Mouse (Mus musculus) brown adipose tissue, adult 24 weeks (tissue): ENCODE data around the gene Rab1b. TPM values are rescaled to one million over a fixed set of nuclear protein-coding genes. Genes with fewer than 3 reads are reported as not detected.
A peak's percentile ranks its signal among the peaks of the same experiment; 100 is the strongest.

Experiments
- H3K27ac ChIP-seq: fragments of 200-500 bp; replicated peaks from 2 replicates; pipeline ENCODE4 v1.5.1; 2012; ENCODE audit warnings: low read depth, mild to moderate bottlenecking, low read length
- H3K4me1 ChIP-seq: fragments of 200-500 bp; 2 replicates; pipeline ENCODE4 v1.6.1; 2012; ENCODE audit warnings: low read length, mixed read lengths; ENCODE audit not compliant: control insufficient read depth, insufficient read depth, insufficient read length
- H3K4me3 ChIP-seq: fragments of 200-500 bp; 2 replicates; pipeline ENCODE4 v1.5.1; 2012; ENCODE audit warnings: low read depth, mild to moderate bottlenecking, low read length, moderate library complexity; ENCODE audit not compliant: insufficient read depth
- polyA plus RNA-seq: library from polyadenylated mRNA; stranded (reverse); fragments of >200 nt; gene quantifications from 2 replicates; pipeline ENCODE4 v1.2.4, GENCODE M21; 2012; ENCODE audit not compliant: missing spikeins, insufficient read depth, insufficient read length

Gene Rab1b
- polyA plus RNA-seq, 1 experiment: 184 TPM

- H3K4me1 ChIP-seq: no peaks in the 10 kb centered on the region; the same call in 1 of the 2 replicates
- no peak overlapping the region for H3K4me3 ChIP-seq
- no peak overlapping the region for H3K27ac ChIP-seq
These were observed 53.0 kb downstream of the Rab1b start for GRCm38 (mm10) chr19:5053909-5054308.

GRCm38 (mm10) chr19:5052853-5053252 lies 54.0 kb downstream of the Rab1b start:
- Histone ChIP-seq H3K4me1 (no peaks in the 10 kb centered on the region; the same call in 1 of the 2 replicates), H3K4me3 (no peak overlapping the region), H3K27ac (no peak overlapping the region)

GRCm38 (mm10) chr19:5052166-5052822 lies 54.6 kb downstream of the Rab1b start:
- Histone ChIP-seq H3K27ac (no peak overlapping the region), H3K4me3 (no peak overlapping the region)

GRCm38 (mm10) chr19:5051515-5051914 lies 55.4 kb downstream of the Rab1b start:
- no peak overlapping the region for H3K27ac ChIP-seq
- H3K4me1 ChIP-seq: no peaks in the 10 kb centered on the region; the same call in 1 of the 2 replicates

More at GRCm38 (mm10) chr19:5052166-5052822, 54.6 kb downstream of the Rab1b start:
- no peaks in the 10 kb centered on the region; the same call in 1 of the 2 replicates for H3K4me1 ChIP-seq

GRCm38 (mm10) chr19:5051031-5051430 lies 55.8 kb downstream of the Rab1b start:
- Histone ChIP-seq H3K4me3 (peak overlapping the region; percentile 55), H3K27ac (no peak overlapping the region), H3K4me1 (no peaks in the 10 kb centered on the region; the same call in 1 of the 2 replicates)

More at GRCm38 (mm10) chr19:5051515-5051914, 55.4 kb downstream of the Rab1b start:
- H3K4me3 ChIP-seq: peak overlapping the region; percentile 55

- peak within 1 kb of the TSS; percentile 72; the same call in 1 of the 2 replicates for H3K27ac ChIP-seq
- peak within 1 kb of the TSS; percentile 55 for H3K4me3 ChIP-seq
- H3K4me1 ChIP-seq: no peaks in the 10 kb centered on the region; the same call in 1 of the 2 replicates
These were observed 56.6 kb downstream of the Rab1b start, which contains the start of gene Rin1 for GRCm38 (mm10) chr19:5050047-5050905. Gene Rin1 (plus strand): TSS chr19:5050481.

GRCm38 (mm10) chr19:5049325-5049724 lies 57.5 kb downstream of the Rab1b start:
- Histone ChIP-seq H3K27ac (no peak overlapping the region), H3K4me1 (no peaks in the 10 kb centered on the region; the same call in 1 of the 2 replicates), H3K4me3 (no peak overlapping the region)

Other genes with a start within 250 kb of the Rab1b start
- 27.2 and 56.0 TPM in 2 replicates for gene Actn3, start 229.2 kb downstream of the Rab1b start, polyA plus RNA-seq
- 5.0 and 7.2 TPM in 2 replicates for gene Zdhhc24, start 228.4 kb downstream of the Rab1b start, polyA plus RNA-seq
- gene Bbs1, start 200.4 kb downstream of the Rab1b start, polyA plus RNA-seq: 1.7 and 2.6 TPM in 2 replicates
- gene Dpp3, start 178.8 kb downstream of the Rab1b start, polyA plus RNA-seq: 12.9 and 16.9 TPM in 2 replicates
- 1.4 and 3.8 TPM in 2 replicates for gene Peli3, start 163.9 kb downstream of the Rab1b start, polyA plus RNA-seq
- 167 and 174 TPM in 2 replicates for gene Mrpl11, start 144.9 kb downstream of the Rab1b start, polyA plus RNA-seq
- not detected in 2 replicates for gene Npas4, start 116.8 kb downstream of the Rab1b start, polyA plus RNA-seq
- gene Slc29a2, start 83.2 kb downstream of the Rab1b start, polyA plus RNA-seq: 0.71 and 1.9 TPM in 2 replicates
- 9.3 and 10.3 TPM in 2 replicates for gene B4gat1, start 68.2 kb downstream of the Rab1b start, polyA plus RNA-seq
- gene AC124502.3, start 68.2 kb downstream of the Rab1b start, polyA plus RNA-seq: 2.0 and 3.8 TPM in 2 replicates
- gene Brms1, start 65.7 kb downstream of the Rab1b start, polyA plus RNA-seq: 9.8 and 15.1 TPM in 2 replicates
- gene Rin1, start 56.6 kb downstream of the Rab1b start, polyA plus RNA-seq: not detected in 2 replicates
- 10.7 and 24.4 TPM in 2 replicates for gene Cd248, start 39.0 kb downstream of the Rab1b start, polyA plus RNA-seq
- gene Tmem151a, start 21.5 kb downstream of the Rab1b start, polyA plus RNA-seq: not detected in 2 replicates
- gene Yif1a, start 18.5 kb downstream of the Rab1b start, polyA plus RNA-seq: 82.3 and 91.5 TPM in 2 replicates
- not detected in 2 replicates for gene Cnih2, start 8.6 kb downstream of the Rab1b start, polyA plus RNA-seq
- gene Klc2, start 11.5 kb upstream of the Rab1b start, polyA plus RNA-seq: 17.3 and 20.3 TPM in 2 replicates
- 4.4 and 6.8 TPM in 2 replicates for gene Pacs1, start 166.0 kb upstream of the Rab1b start, polyA plus RNA-seq
- 58.7 and 72.0 TPM in 2 replicates for gene Sf3b2, start 188.4 kb upstream of the Rab1b start, polyA plus RNA-seq
- gene Gal3st3, start 191.3 kb upstream of the Rab1b start, polyA plus RNA-seq: not detected in 2 replicates
- not detected in 2 replicates for gene Catsper1, start 228.7 kb upstream of the Rab1b start, polyA plus RNA-seq
- 4.3 and 5.6 TPM in 2 replicates for gene Cst6, start 242.5 kb upstream of the Rab1b start, polyA plus RNA-seq